Mouse (Mus musculus) adrenal gland, adult 8-10 months (tissue): ENCODE measurements around the gene Ercc6l2. TPM values are rescaled to one million over a fixed set of nuclear protein-coding genes. Genes with fewer than 3 reads are reported as not detected.
"Not testable (repeated sequence)": the region's sequence is repeated elsewhere in the genome, so short reads cannot be mapped to it uniquely, and the experiment has no call there.

Experiments
- DNase-seq: peaks from one replicate; pipeline ENCODE4 v3.0.0; 2022
- total RNA-seq, 4 experiments: library from RNA; stranded (reverse); gene quantifications; 2 replicates each; pipeline ENCODE4 v1.2.4; 2022

Gene Ercc6l2
- total RNA-seq, 4 experiments from 2014 or later, result 30.7 to 51.3 (median 37.4) TPM

- no peak for DNase-seq
Measured at GRCm38 (mm10) chr13:63885532-63885949, 70.5 kb downstream of the Ercc6l2 start.

GRCm38 (mm10) chr13:63886429-63887052 lies 71.5 kb downstream of the Ercc6l2 start:
- DNase-seq, result no peak

- DNase-seq, result no peak
Measured at GRCm38 (mm10) chr13:63900679-63901302, 85.8 kb downstream of the Ercc6l2 start.

GRCm38 (mm10) chr13:63901303-63901713 lies 86.3 kb downstream of the Ercc6l2 start:
- peak; percentile 20 for DNase-seq

- peak; percentile 10 for DNase-seq
Measured at GRCm38 (mm10) chr13:63901714-63902597, 86.9 kb downstream of the Ercc6l2 start.

GRCm38 (mm10) chr13:63906516-63906915 lies 91.5 kb downstream of the Ercc6l2 start:
- peak; percentile 31 for DNase-seq

GRCm38 (mm10) chr13:63907437-63907836 lies 92.4 kb downstream of the Ercc6l2 start:
- DNase-seq, result no peak

- DNase-seq, result no peak
Measured at GRCm38 (mm10) chr13:63910141-63910804, 95.2 kb downstream of the Ercc6l2 start.

- no peak for DNase-seq
Measured at GRCm38 (mm10) chr13:63911617-63912016, 96.6 kb downstream of the Ercc6l2 start.

GRCm38 (mm10) chr13:63913136-63913535 lies 98.1 kb downstream of the Ercc6l2 start:
- no peak for DNase-seq

GRCm38 (mm10) chr13:63915176-63915575 lies 100.1 kb downstream of the Ercc6l2 start:
- DNase-seq, result no peak

- no peak for DNase-seq
Measured at GRCm38 (mm10) chr13:63915684-63916083, 100.6 kb downstream of the Ercc6l2 start.

GRCm38 (mm10) chr13:63916568-63916967 lies 101.5 kb downstream of the Ercc6l2 start:
- DNase-seq, result no peak

GRCm38 (mm10) chr13:63917198-63917767 lies 102.2 kb downstream of the Ercc6l2 start:
- DNase-seq, result peak; percentile 63

- DNase-seq, result no peak
Measured at GRCm38 (mm10) chr13:63917776-63918621, 103.0 kb downstream of the Ercc6l2 start.

GRCm38 (mm10) chr13:63918733-63919422 lies 103.8 kb downstream of the Ercc6l2 start:
- no peak for DNase-seq

GRCm38 (mm10) chr13:63924036-63924435 lies 109.0 kb downstream of the Ercc6l2 start:
- not testable (repeated sequence) for DNase-seq

- DNase-seq, result no peak
Measured at GRCm38 (mm10) chr13:63927326-63927725, 112.3 kb downstream of the Ercc6l2 start.

- DNase-seq, result no peak
Measured at GRCm38 (mm10) chr13:63929351-63929750, 114.3 kb downstream of the Ercc6l2 start.

- no peak for DNase-seq
Measured at GRCm38 (mm10) chr13:63929917-63930515, 115.0 kb downstream of the Ercc6l2 start.
